Mouse (Mus musculus) C2C12 (cell line): ENCODE measurements around the gene Ptpre. TPM values are rescaled to one million over a fixed set of nuclear protein-coding genes. Genes with fewer than 3 reads are reported as not detected.

ENCODE experiments used
- H3K27me3 ChIP-seq: one replicate; pipeline ENCODE4 v1.6.1; 2011; ENCODE audit not compliant: control insufficient read depth, insufficient read depth, insufficient read length
- H3K36me3 ChIP-seq: one replicate; pipeline ENCODE4 v1.6.1; 2011; ENCODE audit not compliant: control insufficient read depth, insufficient read depth
- H3K4me3 ChIP-seq: one replicate; pipeline ENCODE4 v1.5.1; 2011; ENCODE audit warnings: mild to moderate bottlenecking, control low read depth; ENCODE audit not compliant: poor library complexity, insufficient read depth, severe bottlenecking
- H3K79me2 ChIP-seq: one replicate; pipeline ENCODE4 v1.6.1; 2011; ENCODE audit not compliant: control insufficient read depth, insufficient read depth
- H3K79me3 ChIP-seq: one replicate; pipeline ENCODE4 v1.6.1; 2011; ENCODE audit warnings: low read depth, control low read depth
- H3ac ChIP-seq: one replicate; pipeline ENCODE3; 2011; ENCODE audit warnings: low read depth; ENCODE audit not compliant: control insufficient read depth, insufficient read length
- CEBPB ChIP-seq: IDR thresholded peaks from one replicate; pipeline ENCODE4 v1.6.1; 2011; ENCODE audit warnings: low read depth, mild to moderate bottlenecking, control low read depth, moderate library complexity
- CTCF ChIP-seq: IDR thresholded peaks from one replicate; pipeline ENCODE4 v1.5.1; 2011; ENCODE audit not compliant: control insufficient read depth, insufficient read depth, insufficient read length
- FOSL1 ChIP-seq: IDR thresholded peaks from one replicate; pipeline ENCODE4 v1.8.0; 2011; ENCODE audit warnings: mild to moderate bottlenecking, low read length; ENCODE audit not compliant: poor library complexity, insufficient read depth, severe bottlenecking
- MAX ChIP-seq: IDR thresholded peaks from one replicate; pipeline ENCODE4 v1.6.1; 2011; ENCODE audit warnings: mild to moderate bottlenecking, control low read depth
- MYOD1 ChIP-seq: IDR thresholded peaks from one replicate; pipeline ENCODE4 v1.6.1; 2011; ENCODE audit warnings: low read depth; ENCODE audit not compliant: control insufficient read depth, insufficient read length
- MYOG ChIP-seq: IDR thresholded peaks from one replicate; pipeline ENCODE4 v1.6.1; 2011; ENCODE audit not compliant: control insufficient read depth, insufficient read length; ENCODE audit errors: extremely low read depth
- USF1 ChIP-seq: IDR thresholded peaks from one replicate; pipeline ENCODE4 v1.6.1; 2011; ENCODE audit warnings: low read depth, mild to moderate bottlenecking, control low read depth, moderate library complexity
- polyA plus RNA-seq: library from polyadenylated mRNA; unstranded; fragments of >200 nt; fragmentation: generic; extraction: Trizol; gene quantifications from one replicate; pipeline ENCODE4 v1.2.1, GENCODE M21; 2012; ENCODE audit warnings: missing spikeins

The Ptpre gene
- polyA plus RNA-seq, 1 experiment, result 1.5 TPM

DNA sequence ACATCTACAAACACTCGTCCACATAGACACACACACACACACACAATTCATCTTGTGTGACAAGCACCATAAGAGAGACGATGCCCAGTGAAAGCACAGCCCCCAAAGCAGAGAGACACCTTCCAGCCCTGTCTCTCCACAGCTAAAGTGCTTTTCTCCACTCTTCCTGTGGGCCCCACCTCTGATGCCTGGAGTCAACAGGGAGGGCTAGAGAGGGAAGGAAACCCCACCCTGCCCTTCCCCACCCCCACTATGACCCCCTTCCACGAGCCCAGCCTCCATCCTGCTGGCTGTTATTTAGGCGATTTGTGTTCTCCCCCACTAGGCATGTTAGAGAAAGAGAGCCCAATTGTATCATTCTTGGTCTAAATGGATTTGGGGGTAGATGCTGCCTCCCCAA, 49.1 kb downstream of the Ptpre start:
- no peaks in the 10 kb centered on the region for H3K79me3 ChIP-seq
- H3K36me3 ChIP-seq, result no peaks in the 10 kb centered on the region
- no peak overlapping the region for H3K4me3 ChIP-seq
- H3K79me2 ChIP-seq, result no peaks in the 10 kb centered on the region
- TF ChIP-seq USF1, result no peak
- TF ChIP-seq CEBPB, result no peak
- TF ChIP-seq MAX, result no peak
- TF ChIP-seq MYOD1, result no peak
- no peak for TF ChIP-seq CTCF
- TF ChIP-seq FOSL1, result no peak
- TF ChIP-seq MYOG, result no peak
- no peak overlapping the region for H3ac ChIP-seq
- H3K27me3 ChIP-seq, result no peaks in the 10 kb centered on the region

DNA sequence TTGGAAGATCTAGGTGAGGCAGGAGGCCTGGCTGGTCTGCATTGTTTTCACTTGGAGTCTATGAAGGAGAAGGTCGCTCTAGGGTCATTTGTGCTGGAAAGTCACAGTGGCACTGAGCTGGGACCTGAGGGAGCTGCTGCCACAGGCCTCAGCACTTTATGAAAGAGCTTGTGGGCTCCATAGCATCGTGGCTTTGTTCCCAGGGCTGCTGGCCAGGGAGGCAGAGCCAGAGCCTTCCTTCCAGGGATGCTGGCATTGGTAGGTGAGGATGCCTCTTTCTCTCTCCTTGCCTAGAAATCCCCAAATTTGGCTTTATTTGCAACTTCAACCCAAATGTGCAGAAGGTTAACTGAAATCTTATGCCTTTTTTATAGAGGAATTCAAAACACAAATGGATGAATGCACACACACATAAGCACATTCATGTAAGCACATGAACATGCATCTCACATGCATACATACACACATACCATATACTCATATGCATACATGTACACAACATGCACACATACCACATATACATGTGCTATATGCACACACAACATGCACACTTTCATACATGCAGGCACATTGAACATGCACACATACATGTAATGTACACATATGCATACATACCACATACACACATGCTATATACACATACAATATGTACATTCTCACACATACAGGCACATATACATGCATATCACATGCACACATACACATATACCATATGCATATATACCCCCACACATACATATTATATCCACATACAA, 50.7 kb downstream of the Ptpre start:
- no peak overlapping the region for H3K4me3 ChIP-seq
- H3K27me3 ChIP-seq, result no peaks in the 10 kb centered on the region
- H3K36me3 ChIP-seq, result no peaks in the 10 kb centered on the region
- no peak for TF ChIP-seq MAX
- TF ChIP-seq FOSL1, result no peak
- TF ChIP-seq USF1, result no peak
- TF ChIP-seq MYOG, result no peak
- no peak for TF ChIP-seq MYOD1
- no peak for TF ChIP-seq CTCF
- TF ChIP-seq CEBPB, result no peak
- no peaks in the 10 kb centered on the region for H3K79me3 ChIP-seq
- H3ac ChIP-seq, result no peak overlapping the region
- no peaks in the 10 kb centered on the region for H3K79me2 ChIP-seq

DNA sequence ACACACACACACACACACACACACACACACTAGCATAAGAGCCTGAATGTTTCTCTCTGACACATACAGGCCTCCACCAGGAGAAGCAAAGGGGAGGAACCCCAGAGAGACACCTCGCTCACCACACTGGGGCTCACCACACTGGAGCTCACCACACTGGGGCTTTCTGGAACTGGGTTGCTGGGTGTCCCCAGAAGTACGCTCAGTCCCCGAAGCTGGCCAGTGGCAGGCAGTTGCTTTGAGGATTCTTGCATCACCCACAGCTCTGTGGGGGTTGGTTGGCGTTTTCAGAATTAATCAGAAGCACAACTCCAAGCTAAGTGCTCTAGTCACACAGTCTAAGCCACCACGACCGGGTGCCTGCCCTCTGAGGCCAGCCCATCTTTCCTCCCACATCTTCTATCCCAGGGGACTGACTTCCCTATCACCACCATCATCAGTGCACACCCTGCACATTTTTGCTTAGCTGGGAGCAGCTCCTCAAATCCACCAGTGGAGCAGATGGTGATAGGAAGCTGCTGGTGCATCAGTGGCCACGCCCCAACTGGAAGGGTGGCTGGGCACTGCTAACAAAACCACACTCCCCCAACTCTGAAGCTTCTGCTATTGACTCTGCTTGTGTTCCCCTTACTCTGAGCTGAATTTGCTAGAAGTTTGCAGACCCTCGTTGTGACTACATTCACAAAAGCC, 51.5 kb downstream of the Ptpre start:
- no peak for TF ChIP-seq FOSL1
- TF ChIP-seq USF1, result no peak
- TF ChIP-seq MYOD1, result no peak
- no peak for TF ChIP-seq CEBPB
- no peak for TF ChIP-seq MAX
- no peaks in the 10 kb centered on the region for H3K79me3 ChIP-seq
- H3K79me2 ChIP-seq, result no peaks in the 10 kb centered on the region
- H3ac ChIP-seq, result no peak overlapping the region
- no peak overlapping the region for H3K4me3 ChIP-seq
- H3K27me3 ChIP-seq, result no peaks in the 10 kb centered on the region
- no peaks in the 10 kb centered on the region for H3K36me3 ChIP-seq

DNA sequence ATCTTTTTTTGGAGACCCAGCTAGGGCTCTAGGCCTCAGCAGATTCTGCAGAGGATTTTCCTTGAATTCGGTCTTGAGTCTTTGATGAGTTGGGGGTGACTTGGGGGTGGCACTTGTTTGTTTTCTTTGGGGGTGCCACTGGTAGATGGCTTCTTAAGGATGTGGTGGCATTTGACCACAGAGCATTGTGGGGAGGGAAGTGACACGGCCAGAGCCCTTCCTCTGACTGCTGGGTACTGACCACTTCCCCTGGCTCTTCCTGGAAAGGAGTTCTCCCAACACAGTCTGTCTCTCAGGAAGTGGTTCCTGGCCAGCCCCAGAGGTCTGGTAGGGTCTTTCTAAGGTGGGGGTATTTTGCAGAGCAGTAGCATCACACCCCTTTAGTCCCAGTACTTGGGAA, 54.2 kb downstream of the Ptpre start:
- Histone ChIP-seq H3K27me3 (no peaks in the 10 kb centered on the region), H3K79me3 (no peaks in the 10 kb centered on the region), H3K4me3 (no peak overlapping the region), H3K36me3 (no peaks in the 10 kb centered on the region), H3K79me2 (no peaks in the 10 kb centered on the region), H3ac (no peak overlapping the region)
- TF ChIP-seq MYOG (no peak), CEBPB (no peak), USF1 (no peak), CTCF (no peak), MYOD1 (no peak), MAX (no peak), FOSL1 (no peak)

DNA sequence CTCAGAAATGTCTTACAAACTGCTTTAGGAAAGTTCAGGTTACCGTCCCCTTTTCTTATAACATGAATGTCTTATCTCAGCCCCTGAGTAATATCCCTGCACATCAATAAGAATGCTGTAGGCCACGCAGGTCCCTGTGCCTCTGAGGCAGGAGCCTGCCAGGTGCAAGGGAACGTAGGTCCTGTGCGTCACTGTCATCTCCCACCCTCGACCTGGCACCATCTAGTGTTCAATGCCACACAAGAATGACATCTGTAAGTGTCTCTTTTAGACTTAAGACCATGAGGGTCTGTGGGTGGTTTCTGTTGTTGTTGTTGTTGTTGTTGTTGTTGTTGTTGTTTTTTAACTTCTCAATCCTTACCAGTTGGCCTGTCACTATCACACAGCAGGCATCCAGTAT, 56.0 kb downstream of the Ptpre start:
- Histone ChIP-seq H3K79me2 (no peaks in the 10 kb centered on the region), H3K27me3 (no peaks in the 10 kb centered on the region), H3K36me3 (no peaks in the 10 kb centered on the region), H3ac (no peak overlapping the region), H3K79me3 (no peaks in the 10 kb centered on the region), H3K4me3 (no peak overlapping the region)
- no peak for TF ChIP-seq MAX
- TF ChIP-seq USF1, result no peak
- no peak for TF ChIP-seq FOSL1
- no peak for TF ChIP-seq MYOG
- TF ChIP-seq CTCF, result no peak
- no peak for TF ChIP-seq MYOD1
- no peak for TF ChIP-seq CEBPB

DNA sequence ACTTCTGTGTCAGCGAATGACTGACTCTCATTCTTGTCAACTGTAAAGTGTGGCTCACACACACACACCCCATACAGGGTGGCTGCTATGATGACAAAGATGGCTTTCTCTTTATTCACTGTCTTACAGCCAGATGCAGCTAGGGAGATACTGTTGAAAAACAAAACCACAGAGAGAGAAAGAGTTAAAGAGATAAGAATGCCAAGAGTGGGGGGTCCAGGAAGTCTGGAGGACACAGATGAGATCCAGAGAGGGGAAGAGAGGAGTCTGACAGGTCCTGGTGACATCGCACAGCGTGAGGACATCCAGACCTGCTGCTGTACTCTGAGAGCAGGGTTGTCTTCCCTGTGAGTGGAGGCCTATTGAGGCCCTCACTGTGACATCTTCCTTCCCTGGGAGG, 56.5 kb downstream of the Ptpre start:
- Histone ChIP-seq H3K79me3 (no peaks in the 10 kb centered on the region), H3ac (no peak overlapping the region), H3K27me3 (no peaks in the 10 kb centered on the region), H3K79me2 (no peaks in the 10 kb centered on the region), H3K4me3 (no peak overlapping the region), H3K36me3 (no peaks in the 10 kb centered on the region)
- no peak for TF ChIP-seq USF1
- no peak for TF ChIP-seq CTCF
- TF ChIP-seq FOSL1, result no peak
